Mouse (Mus musculus): Measurements from ENCODE around the gene Ncor2. TPM values are rescaled to one million over a fixed set of nuclear protein-coding genes. Genes with fewer than 3 reads are reported as not detected.
A peak's percentile ranks its signal among the peaks of the same experiment; 100 is the strongest.

Ncor2 gene
- polyA plus RNA-seq, 1 experiment = 74.6 TPM

DNA sequence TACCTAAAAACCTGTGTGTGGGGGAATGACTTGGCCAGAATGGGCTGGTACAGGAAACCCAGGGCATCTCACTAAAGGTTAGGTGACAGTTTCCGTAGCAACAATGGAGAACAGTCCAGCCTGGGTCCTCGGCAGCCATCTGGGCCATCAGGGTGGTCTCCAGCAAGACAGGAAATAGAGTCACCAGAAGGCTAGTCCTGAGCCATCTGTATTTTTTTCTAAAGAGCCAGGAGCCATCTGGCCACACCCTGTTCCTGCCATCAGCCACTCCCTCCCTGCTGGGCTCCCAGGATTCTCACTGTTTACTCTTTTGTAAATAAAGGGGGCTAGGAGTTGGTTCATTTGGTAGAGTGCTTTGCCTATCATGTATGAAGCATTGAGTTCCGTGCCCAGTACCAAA, 16.1 kb upstream of the Ncor2 start:
- Histone ChIP-seq H3K4me1 (ENCODE audit: control insufficient read depth, insufficient read depth, low read length) (no peaks in the 10 kb centered on the region), H3K4me3 (ENCODE audit: insufficient read depth, low read length) (no peak overlapping the region)
- TF ChIP-seq POLR2A (IDR thresholded peaks at IDR 0.05; ENCODE audit: extremely low read depth, insufficient read depth, low read length) (no peak), CTCF (IDR thresholded peaks at IDR 0.05; ENCODE audit: extremely low read depth, insufficient read depth, low read length) (no peak)

DNA sequence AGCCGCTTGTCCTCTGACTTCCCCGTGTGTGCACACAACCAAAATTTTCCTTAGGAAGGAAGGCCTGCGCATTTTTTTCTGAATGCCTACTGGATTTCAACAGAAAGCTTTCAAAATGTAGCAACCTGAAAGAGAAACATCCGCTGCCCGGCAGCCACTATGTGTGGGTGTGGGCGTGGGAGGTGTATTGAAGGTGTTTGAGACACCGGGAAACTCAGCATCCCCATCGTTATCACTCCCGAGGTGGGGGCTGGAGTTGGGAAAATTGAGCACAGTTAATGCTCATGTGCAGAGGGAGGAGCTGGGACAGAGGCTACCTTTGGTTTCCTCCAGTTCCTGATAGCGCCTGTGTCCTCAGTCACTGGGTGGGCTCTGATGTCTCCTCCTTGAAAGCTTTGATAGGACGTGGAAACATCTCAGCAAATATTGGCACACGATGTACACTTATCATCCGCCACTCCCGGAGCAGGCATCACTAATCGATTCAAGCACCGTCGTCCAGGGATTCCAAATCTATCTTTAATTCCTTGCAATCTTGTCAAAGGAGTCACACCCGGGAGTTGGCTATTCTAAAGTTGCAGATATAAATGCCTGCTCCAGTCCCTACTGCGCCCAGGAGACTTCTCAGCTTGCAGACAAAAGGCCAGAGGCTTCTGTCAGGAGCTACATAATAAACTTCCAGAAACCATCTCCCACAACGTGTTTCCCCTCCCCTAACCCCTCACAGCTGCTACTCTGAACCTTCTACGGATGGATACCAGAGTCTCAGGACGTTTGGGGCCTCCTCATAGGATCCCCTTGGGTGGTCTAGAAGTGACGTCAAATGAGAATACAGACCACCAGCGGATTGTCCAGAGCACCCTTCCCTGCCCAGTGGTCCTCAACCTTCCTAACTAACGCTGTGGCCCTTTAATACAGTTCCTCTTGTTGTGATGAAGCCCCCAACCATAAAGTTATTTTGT, 14.7 kb upstream of the Ncor2 start:
- no peak for TF ChIP-seq POLR2A (IDR thresholded peaks at IDR 0.05; ENCODE audit: extremely low read depth, insufficient read depth, low read length)
- no peak for TF ChIP-seq CTCF (IDR thresholded peaks at IDR 0.05; ENCODE audit: extremely low read depth, insufficient read depth, low read length)
- Histone ChIP-seq H3K4me3 (ENCODE audit: insufficient read depth, low read length) (no peak overlapping the region), H3K27ac (ENCODE audit: insufficient read depth, low read length) (no peak overlapping the region), H3K4me1 (ENCODE audit: control insufficient read depth, insufficient read depth, low read length) (no peaks in the 10 kb centered on the region)

More for the DNA sequence above, 16.1 kb upstream of the Ncor2 start:
- no peak overlapping the region for H3K27ac ChIP-seq (ENCODE audit: insufficient read depth, low read length)

- TF ChIP-seq CTCF (IDR thresholded peaks at IDR 0.05; ENCODE audit: extremely low read depth, insufficient read depth, low read length) (no peak), POLR2A (IDR thresholded peaks at IDR 0.05; ENCODE audit: extremely low read depth, insufficient read depth, low read length) (no peak)
- H3K4me3 ChIP-seq (ENCODE audit: insufficient read depth, low read length) = no peak overlapping the region
- H3K27ac ChIP-seq (ENCODE audit: insufficient read depth, low read length) = no peak overlapping the region
- no peaks in the 10 kb centered on the region for H3K4me1 ChIP-seq (ENCODE audit: control insufficient read depth, insufficient read depth, low read length)
Observed at GRCm38 (mm10) chr5:125191608-125192007, 12.6 kb upstream of the Ncor2 start.

- TF ChIP-seq POLR2A (IDR thresholded peaks at IDR 0.05; ENCODE audit: extremely low read depth, insufficient read depth, low read length) (no peak), CTCF (IDR thresholded peaks at IDR 0.05; ENCODE audit: extremely low read depth, insufficient read depth, low read length) (no peak)
- Histone ChIP-seq H3K27ac (ENCODE audit: insufficient read depth, low read length) (no peak overlapping the region), H3K4me1 (ENCODE audit: control insufficient read depth, insufficient read depth, low read length) (no peaks in the 10 kb centered on the region)
Observed at GRCm38 (mm10) chr5:125190105-125190813, 11.2 kb upstream of the Ncor2 start.

GRCm38 (mm10) chr5:125189625-125190024, 10.6 kb upstream of the Ncor2 start:
- Histone ChIP-seq H3K4me1 (ENCODE audit: control insufficient read depth, insufficient read depth, low read length) (no peaks in the 10 kb centered on the region), H3K27ac (ENCODE audit: insufficient read depth, low read length) (no peak overlapping the region), H3K4me3 (ENCODE audit: insufficient read depth, low read length) (no peak overlapping the region)
- TF ChIP-seq POLR2A (IDR thresholded peaks at IDR 0.05; ENCODE audit: extremely low read depth, insufficient read depth, low read length) (no peak), CTCF (IDR thresholded peaks at IDR 0.05; ENCODE audit: extremely low read depth, insufficient read depth, low read length) (peak; percentile 60)

More at GRCm38 (mm10) chr5:125190105-125190813, 11.2 kb upstream of the Ncor2 start:
- H3K4me3 ChIP-seq (ENCODE audit: insufficient read depth, low read length) = no peak overlapping the region

- Histone ChIP-seq H3K4me3 (ENCODE audit: insufficient read depth, low read length) (no peak overlapping the region), H3K27ac (ENCODE audit: insufficient read depth, low read length) (no peak overlapping the region), H3K4me1 (ENCODE audit: control insufficient read depth, insufficient read depth, low read length) (no peaks in the 10 kb centered on the region)
- TF ChIP-seq POLR2A (IDR thresholded peaks at IDR 0.05; ENCODE audit: extremely low read depth, insufficient read depth, low read length) = no peak
- no peak for TF ChIP-seq CTCF (IDR thresholded peaks at IDR 0.05; ENCODE audit: extremely low read depth, insufficient read depth, low read length)
Observed at GRCm38 (mm10) chr5:125188812-125189598, 10.0 kb upstream of the Ncor2 start.

- Histone ChIP-seq H3K4me1 (ENCODE audit: control insufficient read depth, insufficient read depth, low read length) (peaks cover 2% of the 10 kb centered on the region; the same call in 1 of the 2 replicates), H3K4me3 (ENCODE audit: insufficient read depth, low read length) (no peak overlapping the region), H3K27ac (ENCODE audit: insufficient read depth, low read length) (no peak overlapping the region)
- TF ChIP-seq CTCF (IDR thresholded peaks at IDR 0.05; ENCODE audit: extremely low read depth, insufficient read depth, low read length) (no peak), POLR2A (IDR thresholded peaks at IDR 0.05; ENCODE audit: extremely low read depth, insufficient read depth, low read length) (no peak)
Observed at GRCm38 (mm10) chr5:125184826-125185225, 5.8 kb upstream of the Ncor2 start.

DNA sequence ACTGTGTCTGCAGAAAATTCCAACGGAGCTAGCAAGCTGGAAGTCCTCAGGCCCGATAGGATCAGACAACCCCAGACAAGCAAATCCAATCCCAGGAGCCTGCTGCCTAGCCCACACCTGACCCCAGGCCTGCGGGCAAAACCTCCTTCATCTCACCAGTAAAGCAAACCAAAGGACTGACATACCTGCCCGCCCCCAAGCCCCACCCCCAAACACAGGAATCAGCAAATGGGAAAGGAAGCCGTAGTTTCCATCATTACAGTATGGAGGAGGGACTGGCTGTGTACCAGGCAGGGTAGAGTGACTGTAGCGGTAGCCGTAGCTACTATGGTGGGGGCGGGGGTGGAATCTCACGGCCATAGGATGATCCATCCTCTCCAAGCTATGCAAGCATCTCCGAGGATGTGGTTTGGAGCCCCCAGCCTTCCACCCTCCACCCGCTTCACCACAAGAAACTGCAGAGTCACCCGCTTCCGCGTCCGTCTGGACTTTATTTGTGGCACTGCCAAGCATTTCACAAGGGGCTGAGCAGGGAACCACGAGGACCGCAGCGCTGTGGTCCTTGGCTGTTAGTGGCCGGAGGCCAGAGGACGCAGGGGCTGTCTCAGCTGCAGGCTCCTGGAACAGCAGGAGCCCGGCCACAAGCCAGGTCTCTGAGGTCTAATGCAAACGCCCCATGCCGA, 4.4 kb upstream of the Ncor2 start:
- Histone ChIP-seq H3K4me3 (ENCODE audit: insufficient read depth, low read length) (no peak overlapping the region), H3K4me1 (ENCODE audit: control insufficient read depth, insufficient read depth, low read length) (peaks cover 2% of the 10 kb centered on the region; the same call in 1 of the 2 replicates), H3K27ac (ENCODE audit: insufficient read depth, low read length) (no peak overlapping the region)
- TF ChIP-seq CTCF (IDR thresholded peaks at IDR 0.05; ENCODE audit: extremely low read depth, insufficient read depth, low read length) = no peak

Measured in cortical plate, adult 2 months (tissue).